8 mouse cellular contexts compared by ENCODE assay signal in the genomic region with DNA sequence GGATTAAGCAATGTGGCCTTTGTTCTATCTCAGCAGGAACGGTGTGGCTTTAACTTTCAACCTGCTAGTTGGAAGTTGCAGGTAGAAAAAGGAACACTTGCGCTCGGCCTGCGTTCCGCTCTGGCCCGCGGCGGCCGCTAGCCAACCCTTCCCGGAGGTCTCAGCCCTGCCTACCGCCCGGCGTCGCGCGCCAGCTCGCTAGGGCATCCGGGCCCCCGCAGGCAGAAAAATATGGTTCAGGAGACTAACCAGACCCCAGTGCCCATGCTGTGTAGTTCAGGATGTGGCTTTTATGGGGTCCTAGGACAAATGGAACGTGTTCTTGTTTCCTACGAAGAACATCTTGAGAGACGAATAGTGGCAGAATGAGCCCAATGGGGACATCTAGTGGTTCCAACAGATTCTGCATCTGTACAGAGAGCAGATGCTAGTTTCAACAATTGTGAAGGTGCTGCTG. TPM values are rescaled to one million over a fixed set of nuclear protein-coding genes. Genes with fewer than 3 reads are reported as not detected.
A peak's percentile ranks its signal among the peaks of the same experiment; 100 is the strongest.
DNase-seq lines count a peak whose midpoint lies in the region; ATAC-seq and TF ChIP-seq lines count a peak whose summit lies in the region.

No protein-coding gene starts in this region.

- H3K27ac ChIP-seq in forebrain, embryonic 10.5 days, result peak overlapping the region; percentile 87
- peak overlapping the region; percentile 90 for H3K27ac ChIP-seq in hindbrain, embryonic 10.5 days
- no peak overlapping the region for H3K27ac ChIP-seq in lung, embryonic 14.5 days (ENCODE audit: low read depth)
- H3K27ac ChIP-seq in olfactory bulb, adult 2 months (ENCODE audit: insufficient read depth, low read depth, low read length), result no peak overlapping the region

- H3K36me3 ChIP-seq in G1E (replicated peaks), result no peaks in the 10 kb centered on the region
- H3K36me3 ChIP-seq in forebrain, embryonic 10.5 days (replicated peaks), result no peaks in the 10 kb centered on the region
- no peaks in the 10 kb centered on the region for H3K36me3 ChIP-seq in hindbrain, embryonic 10.5 days
- H3K36me3 ChIP-seq in lung, embryonic 14.5 days (ENCODE audit: insufficient read depth), result no peaks in the 10 kb centered on the region

- peak overlapping the region; percentile 52 for H3K9ac ChIP-seq in lung, embryonic 14.5 days

- H3K4me3 ChIP-seq in G1E (ENCODE audit: low read depth, low read length), result no peak overlapping the region
- H3K4me3 ChIP-seq in forebrain, embryonic 10.5 days, result peak overlapping the region; percentile 63
- H3K4me3 ChIP-seq in hindbrain, embryonic 10.5 days, result peak overlapping the region; percentile 67
- H3K4me3 ChIP-seq in lung, embryonic 14.5 days (ENCODE audit: low read depth, low read length), result peak overlapping the region; percentile 47
- peak overlapping the region; percentile 55 for H3K4me3 ChIP-seq in olfactory bulb, adult 2 months (ENCODE audit: insufficient read depth, low read depth, low read length)

- peak; percentile 1 for DNase-seq in G1E (ENCODE audit: low spot score)
- peak; percentile 58 for DNase-seq in brain, embryonic 18.5 days (ENCODE audit: low read depth, low spot score)
- peak; percentile 69 for DNase-seq in forebrain, embryonic 10.5 days (ENCODE audit: extremely low spot score, low spot score)
- peak; percentile 73 for DNase-seq in hindbrain, embryonic 10.5 days (ENCODE audit: low spot score)
- DNase-seq in layer of hippocampus, adult 9-10 months (ENCODE audit: low spot score), result peak; percentile 51
- DNase-seq in lung, embryonic 14.5 days, result peak; percentile 85
- DNase-seq in urinary bladder, postnatal 25 days (ENCODE audit: low spot score), result peak; percentile 9

- no peak for TF ChIP-seq POLR2A in olfactory bulb, adult 2 months (IDR thresholded peaks at IDR 0.05; ENCODE audit: insufficient read depth, low read depth, low read length)

- TF ChIP-seq CTCF in G1E (IDR thresholded peaks at IDR 0.05; ENCODE audit: low read depth, low read length), result 0 out of 2 replicates have a peak, but pooled peaks have one; percentile 8
- TF ChIP-seq CTCF in lung, embryonic 14.5 days (IDR thresholded peaks at IDR 0.05; ENCODE audit: low read depth), result peak; percentile 79
- 0 out of 2 replicates have a peak, but pooled peaks have one; percentile 23 for TF ChIP-seq CTCF in olfactory bulb, adult 2 months (IDR thresholded peaks at IDR 0.05; ENCODE audit: insufficient read depth, low read depth, low read length)

- no peaks in the 10 kb centered on the region for H3K9me3 ChIP-seq in G1E (replicated peaks)
- no peaks in the 10 kb centered on the region for H3K9me3 ChIP-seq in forebrain, embryonic 10.5 days
- no peaks in the 10 kb centered on the region for H3K9me3 ChIP-seq in hindbrain, embryonic 10.5 days
- H3K9me3 ChIP-seq in lung, embryonic 14.5 days (ENCODE audit: low read depth, low read length), result no peaks in the 10 kb centered on the region

- peak overlapping the region; percentile 83 for H3K4me2 ChIP-seq in lung, embryonic 14.5 days

- WGBS in forebrain, embryonic 10.5 days, result 1% methylated on average over 22 of the region's 22 CpGs
- WGBS in hindbrain, embryonic 10.5 days, result under 1% methylated on average over 22 of the region's 22 CpGs
- WGBS in lung, embryonic 14.5 days, result under 1% methylated on average over 22 of the region's 22 CpGs
- WGBS in olfactory bulb, adult 2 months, result 2% methylated on average over 22 of the region's 22 CpGs

- no peaks in the 10 kb centered on the region for H3K4me1 ChIP-seq in G1E (ENCODE audit: insufficient read depth, low read depth, low read length)
- H3K4me1 ChIP-seq in forebrain, embryonic 10.5 days, result peaks cover 9% of the 10 kb centered on the region
- peaks cover 6% of the 10 kb centered on the region for H3K4me1 ChIP-seq in hindbrain, embryonic 10.5 days (replicated peaks)
- H3K4me1 ChIP-seq in lung, embryonic 14.5 days (ENCODE audit: insufficient read depth), result no peaks in the 10 kb centered on the region
- no peaks in the 10 kb centered on the region for H3K4me1 ChIP-seq in olfactory bulb, adult 2 months (ENCODE audit: control insufficient read depth, insufficient read depth, low read length)

- ATAC-seq in G1E (ENCODE audit: extremely low read depth, insufficient number of reproducible peaks, low FRiP score, poor library complexity, severe bottlenecking), result no peak
- peak; percentile 83 for ATAC-seq in lung, embryonic 14.5 days (ENCODE audit: insufficient read depth)

- no peaks in the 10 kb centered on the region for H3K27me3 ChIP-seq in G1E (ENCODE audit: insufficient read depth, low read length)
- H3K27me3 ChIP-seq in forebrain, embryonic 10.5 days (ENCODE audit: poor library complexity, severe bottlenecking), result peaks cover 14% of the 10 kb centered on the region
- H3K27me3 ChIP-seq in hindbrain, embryonic 10.5 days (ENCODE audit: insufficient read depth, poor library complexity, severe bottlenecking), result peaks cover 12% of the 10 kb centered on the region; the same call in 1 of the 2 replicates
- H3K27me3 ChIP-seq in lung, embryonic 14.5 days (ENCODE audit: insufficient read depth, low read length), result no peaks in the 10 kb centered on the region

RNA-seq across cellular contexts. Expression of gene Gm281, which starts 12.6 kb away (rescaled TPM):
- total RNA-seq in G1E (2014; fragmentation: Nextera tagmentation), result not detected in 2 replicates
- not detected in 2 replicates for total RNA-seq in G1E (2017)
- polyA plus RNA-seq in G1E (2012), result not detected in 2 replicates
- not detected in 2 replicates for polyA plus RNA-seq in forebrain, embryonic 10.5 days (2016; fragmentation: Nextera tagmentation; extraction: Ambion mirVana)
- 0.07 TPM in 1 of 2 replicates, not detected in the other for polyA plus RNA-seq in hindbrain, embryonic 10.5 days (2016; fragmentation: Nextera tagmentation; extraction: Ambion mirVana)
- 0.05 TPM in 1 of 2 replicates, not detected in the other for polyA plus RNA-seq in lung, embryonic 14.5 days (2014; fragmentation: Nextera tagmentation; extraction: Ambion mirVana)
- not detected in 2 replicates for polyA plus RNA-seq in olfactory bulb, adult 2 months (2012; ENCODE audit: insufficient read depth, insufficient read length, low replicate concordance, missing spikeins)

RNA-seq across cellular contexts. Expression of gene Atxn7, which starts 59.6 kb away (rescaled TPM):
- total RNA-seq in G1E (2014; fragmentation: Nextera tagmentation) (16.5 and 26.2 TPM in 2 replicates), G1E (2017) (12.5 and 14.8 TPM in 2 replicates)
- 11.0 and 11.4 TPM in 2 replicates for polyA plus RNA-seq in G1E (2012)
- polyA plus RNA-seq in forebrain, embryonic 10.5 days (2016; fragmentation: Nextera tagmentation; extraction: Ambion mirVana), result 4.5 and 4.7 TPM in 2 replicates
- 3.1 and 3.5 TPM in 2 replicates for polyA plus RNA-seq in hindbrain, embryonic 10.5 days (2016; fragmentation: Nextera tagmentation; extraction: Ambion mirVana)
- 6.0 and 6.9 TPM in 2 replicates for polyA plus RNA-seq in lung, embryonic 14.5 days (2014; fragmentation: Nextera tagmentation; extraction: Ambion mirVana)
- polyA plus RNA-seq in olfactory bulb, adult 2 months (2012; ENCODE audit: insufficient read depth, insufficient read length, low replicate concordance, missing spikeins), result not detected in 2 replicates

Comparison
In these comparisons a context has a peak if more than half of its experiments do, and no peak if none do; other contexts are left out.
1. DNase-seq: peak in every context shown above with its lines; median percentile 85 in lung, embryonic 14.5 days; 73 in hindbrain, embryonic 10.5 days; 69 in forebrain, embryonic 10.5 days; 58 in brain, embryonic 18.5 days; 51 in layer of hippocampus, adult 9-10 months; 9 in urinary bladder, postnatal 25 days; 1 in G1E.
2. CTCF ChIP-seq: peak in every context shown above with its lines; median percentile 79 in lung, embryonic 14.5 days; 23 in olfactory bulb, adult 2 months; 8 in G1E.
3. H3K27ac ChIP-seq: peak in forebrain, embryonic 10.5 days (single experiment) and hindbrain, embryonic 10.5 days (single experiment); none in lung, embryonic 14.5 days (single experiment) and olfactory bulb, adult 2 months (single experiment).